25 mouse cellular contexts compared by ENCODE assay signal in genomic region chr13:102860733-102861132, GRCm38 (mm10).
DNase-seq lines count a peak whose midpoint lies in the region; ATAC-seq and TF ChIP-seq lines count a peak whose summit lies in the region.
"Had no signal": no experiment of that assay in that cellular context is flagged by ENCODE, and none has a peak within 500 bp of the region (broad histone marks: within the 10 kb centered on the region; RNA-seq: fewer than 3 reads in every experiment).

No protein-coding gene starts in this region.

- 0 out of 2 replicates have a peak overlapping the region, but pooled peaks have one; percentile 30 for H3K27ac ChIP-seq in heart, embryonic 16.5 days (ENCODE audit: low read length)
- 0 out of 2 replicates have a peak overlapping the region, but pooled peaks have one; percentile 0 for H3K27ac ChIP-seq in spleen, adult 2 months (ENCODE audit: insufficient read depth, low read length)
- H3K27ac ChIP-seq: hindbrain, embryonic 14.5 days; limb, embryonic 13.5 days; macrophage; midbrain, embryonic 13.5 days; neural tube, embryonic 13.5 days; stomach, embryonic 15.5 days had no signal

- peaks cover 39% of the 10 kb centered on the region for H3K4me1 ChIP-seq in heart, embryonic 16.5 days (ENCODE audit: control insufficient read depth, insufficient read depth, low read length)
- H3K4me1 ChIP-seq in spleen, adult 2 months (ENCODE audit: control insufficient read depth, insufficient read depth, insufficient read length): no peaks in the 10 kb centered on the region
- H3K4me1 ChIP-seq: midbrain, embryonic 13.5 days had no signal

- TF ChIP-seq POLR2A in spleen, adult 2 months (IDR thresholded peaks at IDR 0.05; ENCODE audit: low read depth, low read length): no peak

- no peaks in the 10 kb centered on the region for H3K36me3 ChIP-seq in heart, embryonic 16.5 days (ENCODE audit: control insufficient read depth, insufficient read depth)
- H3K36me3 ChIP-seq in spleen, adult 2 months (ENCODE audit: control insufficient read depth, insufficient read depth, low read length): no peaks in the 10 kb centered on the region
- H3K36me3 ChIP-seq: limb, embryonic 13.5 days; midbrain, embryonic 13.5 days; neural tube, embryonic 13.5 days; stomach, embryonic 15.5 days had no signal

- no peak overlapping the region for H3K4me3 ChIP-seq in heart, embryonic 16.5 days (ENCODE audit: low read length)
- H3K4me3 ChIP-seq in spleen, adult 2 months (ENCODE audit: extremely low read depth, insufficient read depth, insufficient read length): no peak overlapping the region
- H3K4me3 ChIP-seq: limb, embryonic 13.5 days; midbrain, embryonic 13.5 days; neural tube, embryonic 13.5 days; stomach, embryonic 15.5 days had no signal

- no peak for DNase-seq in heart, postnatal 14 days
- DNase-seq in lung, adult 18-20 months: peak; percentile 40 to 50
- DNase-seq in lung, postnatal 10 days: no peak
- no peak for DNase-seq in spleen, adult 2 months (ENCODE audit: low read depth in 1 of 2, low spot score in 2 of 2)
- no peak for DNase-seq in spleen, postnatal 14 days (ENCODE audit: low spot score in 2 of 2)
- no peak for DNase-seq in thymus, postnatal 4 days
- DNase-seq: adrenal gland, postnatal 10 days; cerebellum, adult 9-10 months; cerebellum, postnatal 36 days; gastrocnemius, postnatal 14 days; heart, adult 11 months; kidney, adult 9 months; kidney, postnatal 4 days; thymus, postnatal 14 days had no signal

- intact Hi-C loops in heart, postnatal 14 days (cut with DNase I): no loop called here

- no peaks in the 10 kb centered on the region for H3K27me3 ChIP-seq in heart, embryonic 16.5 days (ENCODE audit: control insufficient read depth, insufficient read depth, low read length)
- no peaks in the 10 kb centered on the region for H3K27me3 ChIP-seq in spleen, adult 2 months (ENCODE audit: control insufficient read depth, insufficient read depth, low read length)
- H3K27me3 ChIP-seq: limb, embryonic 13.5 days; midbrain, embryonic 13.5 days; neural tube, embryonic 13.5 days; Patski; stomach, embryonic 15.5 days had no signal

- no peak for TF ChIP-seq CTCF in spleen, adult 2 months (IDR thresholded peaks at IDR 0.05; ENCODE audit: extremely low read depth, insufficient read depth, insufficient read length, insufficient replicate concordance)

- ATAC-seq in heart, embryonic 16.5 days (replicated peaks; ENCODE audit: extremely low read depth, insufficient read depth, low FRiP score): no peak
- ATAC-seq: forebrain, embryonic 14.5 days; intestine, postnatal 0 days; midbrain, embryonic 13.5 days; Patski had no signal

- no peak overlapping the region for H3K4me2 ChIP-seq in heart, embryonic 16.5 days (ENCODE audit: low read depth, low read length)
- H3K4me2 ChIP-seq: hindbrain, embryonic 14.5 days; limb, embryonic 13.5 days; liver, embryonic 11.5 days; midbrain, embryonic 13.5 days; neural tube, embryonic 13.5 days; stomach, embryonic 15.5 days had no signal

- H3K9me3 ChIP-seq in heart, embryonic 16.5 days (replicated peaks; ENCODE audit: control insufficient read depth, low read length): no peaks in the 10 kb centered on the region
- H3K9me3 ChIP-seq: limb, embryonic 13.5 days; midbrain, embryonic 13.5 days; neural tube, embryonic 13.5 days; stomach, embryonic 15.5 days had no signal

- H3K9ac ChIP-seq in heart, embryonic 16.5 days (ENCODE audit: low read length): no peak overlapping the region
- H3K9ac ChIP-seq: hindbrain, embryonic 14.5 days; limb, embryonic 13.5 days; midbrain, embryonic 13.5 days; neural tube, embryonic 13.5 days; stomach, embryonic 15.5 days had no signal

- WGBS in heart, embryonic 16.5 days: 84% methylated on average over 7 of the region's 7 CpGs
- 95% methylated on average over 7 of the region's 7 CpGs for WGBS in spleen, adult 2 months

Comparison
In these comparisons a context has a peak if more than half of its experiments do, and no peak if none do; other contexts are left out.
1. DNase-seq: peak in lung, adult 18-20 months (2 of 2); none in heart, postnatal 14 days (0 of 2), lung, postnatal 10 days (single experiment), spleen, adult 2 months (0 of 2), spleen, postnatal 14 days (0 of 2) and thymus, postnatal 4 days (single experiment).